Mouse (Mus musculus): ENCODE measurements around the gene Kbtbd12. TPM values are rescaled to one million over a fixed set of nuclear protein-coding genes. Genes with fewer than 3 reads are reported as not detected.
A peak's percentile ranks its signal among the peaks of the same experiment; 100 is the strongest.

The Kbtbd12 gene
- total and polyA plus RNA-seq, 3 experiments = not detected

DNA sequence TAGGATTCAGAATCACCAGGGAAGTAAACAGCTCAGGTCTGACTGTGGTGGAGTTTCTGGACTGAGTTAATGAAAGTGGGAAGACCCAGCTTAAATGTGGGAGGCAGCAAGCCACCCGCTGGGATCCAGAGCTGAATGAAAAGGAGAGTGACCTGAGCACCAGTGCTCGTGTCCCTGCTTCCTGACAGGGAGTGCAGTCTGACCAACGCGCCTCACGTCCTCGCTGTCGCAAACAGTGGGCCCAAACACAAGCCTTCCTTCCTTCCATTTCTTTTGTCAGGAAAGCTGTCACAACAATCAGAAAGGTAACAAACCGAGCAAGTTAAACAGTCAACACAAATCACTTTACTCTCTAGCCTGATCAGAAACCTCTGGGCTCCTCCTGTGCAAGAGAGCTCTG lies 121.8 kb downstream of the Kbtbd12 start:
- in situ Hi-C loops (cut with MboI; ENCODE audit: low pct_ligation_motif_present, low pct_unique_long_range_greater_than_20kb, low sequenced_read_pairs) (no loop called here), dilution Hi-C loops (cut with MboI; ENCODE audit: extremely low pct_ligation_motif_present, extremely low pct_unique_long_range_greater_than_20kb, low sequenced_read_pairs) (no loop called here)
- no peaks in the 10 kb centered on the region for H3K27me3 ChIP-seq (replicated peaks)
- peaks cover 48 to 62% of the 10 kb centered on the region in 2 experiments for H3K36me3 ChIP-seq (replicated peaks in 1 of 2; ENCODE audit: control insufficient read depth in 1 of 2, insufficient read depth in 1 of 2, low read length in 1 of 2)
- H3K79me2 ChIP-seq (replicated peaks; ENCODE audit: control insufficient read depth, extremely low read depth, insufficient read depth, poor library complexity, severe bottlenecking) = peaks cover 66% of the 10 kb centered on the region
- no peaks in the 10 kb centered on the region for H3K9me3 ChIP-seq (replicated peaks; ENCODE audit: low read length)
- 0 out of 2 replicates have a peak overlapping the region, but pooled peaks have one; percentile 13 for H3K9ac ChIP-seq (ENCODE audit: insufficient read depth, low read depth)
- no peak overlapping the region for H3K27ac ChIP-seq (ENCODE audit: insufficient read depth, low read depth)
- H3K4me3 ChIP-seq (replicated peaks in 1 of 3; ENCODE audit: low read depth in 2 of 3, low read length in 2 of 3, poor library complexity in 1 of 3) = no peak overlapping the region
- DNase-seq (ENCODE audit: extremely low read depth) = no peak
- H3K4me2 ChIP-seq (ENCODE audit: insufficient read depth, low read depth, poor library complexity, severe bottlenecking) = no peak overlapping the region
- peaks cover 10 to 32% of the 10 kb centered on the region in 2 experiments for H3K4me1 ChIP-seq (ENCODE audit: control insufficient read depth in 1 of 2, insufficient read depth in 2 of 2)
- TF ChIP-seq MAZ (IDR thresholded peaks at IDR 0.05; ENCODE audit: low read depth, low read length) = no peak
- no peak for TF ChIP-seq USF2 (conservative IDR thresholded peaks at IDR 0.05; ENCODE audit: low read depth, low read length)
- no peak for TF ChIP-seq MAX (IDR thresholded peaks at IDR 0.05; ENCODE audit: low read length)
- TF ChIP-seq CTCF (conservative IDR thresholded peaks at IDR 0.05 in 1 of 2, IDR thresholded peaks at IDR 0.05 in 1 of 2; ENCODE audit: low read depth in 2 of 2, low read length in 2 of 2) = no peak
- TF ChIP-seq ELF1 (IDR thresholded peaks at IDR 0.05; ENCODE audit: low read depth, low read length) = no peak
- no peak for TF ChIP-seq JUND (conservative IDR thresholded peaks at IDR 0.05; ENCODE audit: low read depth, low read length)
- TF ChIP-seq HCFC1 (IDR thresholded peaks at IDR 0.05; ENCODE audit: low read depth, low read length) = no peak
- no peak for TF ChIP-seq E2F4 (IDR thresholded peaks at IDR 0.05; ENCODE audit: insufficient replicate concordance, low read depth, low read length)
- no peak for TF ChIP-seq IRF4 (IDR thresholded peaks at IDR 0.05; ENCODE audit: low read depth, low read length)
- no peak for TF ChIP-seq POLR2AphosphoS2 (IDR thresholded peaks at IDR 0.05; ENCODE audit: low read depth, low read length)

DNA sequence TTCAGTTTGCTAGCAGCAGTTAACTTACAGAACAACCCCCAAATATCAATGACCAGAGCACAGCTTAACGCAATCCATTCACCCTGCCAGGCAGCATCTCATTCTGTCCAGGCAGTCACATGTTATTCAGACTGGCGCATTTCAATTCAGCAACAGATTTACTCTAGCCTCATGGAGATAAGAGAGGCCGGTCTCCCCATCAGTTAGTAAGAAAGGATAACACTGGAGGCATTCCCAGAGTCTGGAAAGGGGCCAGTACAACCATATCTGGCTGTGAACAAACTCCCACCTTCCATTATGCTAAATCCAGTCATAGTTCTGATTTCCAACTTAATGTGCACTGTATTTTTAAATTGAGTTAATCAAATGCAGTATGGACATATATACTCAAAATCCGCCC lies 123.2 kb downstream of the Kbtbd12 start:
- dilution Hi-C loops (cut with MboI; ENCODE audit: extremely low pct_ligation_motif_present, extremely low pct_unique_long_range_greater_than_20kb, low sequenced_read_pairs) = no loop called here
- H3K79me2 ChIP-seq (replicated peaks; ENCODE audit: control insufficient read depth, extremely low read depth, insufficient read depth, poor library complexity, severe bottlenecking) = peaks cover 75% of the 10 kb centered on the region
- DNase-seq (ENCODE audit: extremely low read depth) = no peak
- H3K4me2 ChIP-seq (ENCODE audit: insufficient read depth, low read depth, poor library complexity, severe bottlenecking) = no peak overlapping the region
- H3K36me3 ChIP-seq (replicated peaks in 1 of 2; ENCODE audit: control insufficient read depth in 1 of 2, insufficient read depth in 1 of 2, low read length in 1 of 2) = peaks cover 62 to 76% of the 10 kb centered on the region in 2 experiments
- no peak overlapping the region for H3K4me3 ChIP-seq (replicated peaks in 1 of 3; ENCODE audit: low read depth in 2 of 3, low read length in 2 of 3, poor library complexity in 1 of 3)
- no peaks in the 10 kb centered on the region for H3K9me3 ChIP-seq (replicated peaks; ENCODE audit: low read length)
- TF ChIP-seq ZMIZ1 (IDR thresholded peaks at IDR 0.05; ENCODE audit: low read depth, low read length) = no peak
- H3K27me3 ChIP-seq (replicated peaks) = no peaks in the 10 kb centered on the region
- no peak overlapping the region for H3K27ac ChIP-seq (ENCODE audit: insufficient read depth, low read depth)
- H3K9ac ChIP-seq (ENCODE audit: insufficient read depth, low read depth) = no peak overlapping the region
- in situ Hi-C loops (cut with MboI; ENCODE audit: low pct_ligation_motif_present, low pct_unique_long_range_greater_than_20kb, low sequenced_read_pairs) = no loop called here
- H3K4me1 ChIP-seq (ENCODE audit: control insufficient read depth in 1 of 2, insufficient read depth in 2 of 2) = peaks cover 10 to 26% of the 10 kb centered on the region in 2 experiments

DNA sequence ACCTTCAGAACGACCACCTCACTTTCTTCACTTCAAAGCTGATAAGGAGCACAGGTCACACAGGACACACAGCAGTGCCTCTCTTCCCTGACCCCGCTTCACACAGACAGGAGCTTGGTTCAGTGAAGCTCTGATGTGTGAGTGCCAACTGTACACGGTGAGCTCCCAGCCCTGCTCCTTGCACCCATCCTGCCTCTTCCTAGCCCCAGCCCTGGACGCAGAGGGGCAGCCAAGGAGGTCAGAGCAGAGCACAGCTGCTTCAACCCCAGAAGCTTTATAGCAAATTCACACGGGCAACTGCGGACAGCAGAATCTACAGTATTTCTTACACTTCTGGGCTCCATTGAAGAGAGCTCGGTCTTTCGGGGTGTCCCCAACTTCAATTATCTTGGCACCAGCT lies 123.8 kb downstream of the Kbtbd12 start:
- in situ Hi-C loops (cut with MboI; ENCODE audit: low pct_ligation_motif_present, low pct_unique_long_range_greater_than_20kb, low sequenced_read_pairs) = no loop called here
- peaks cover 65 to 80% of the 10 kb centered on the region in 2 experiments for H3K36me3 ChIP-seq (replicated peaks in 1 of 2; ENCODE audit: control insufficient read depth in 1 of 2, insufficient read depth in 1 of 2, low read length in 1 of 2)

More for the DNA sequence above, 123.8 kb downstream of the Kbtbd12 start:
- Histone ChIP-seq H3K4me2 (ENCODE audit: insufficient read depth, low read depth, poor library complexity, severe bottlenecking) (no peak overlapping the region), H3K27me3 (replicated peaks) (no peaks in the 10 kb centered on the region), H3K4me1 (ENCODE audit: control insufficient read depth in 1 of 2, insufficient read depth in 2 of 2) (peaks cover 10 to 24% of the 10 kb centered on the region in 2 experiments), H3K4me3 (replicated peaks in 1 of 3; ENCODE audit: low read depth in 2 of 3, low read length in 2 of 3, poor library complexity in 1 of 3) (no peak overlapping the region), H3K79me2 (replicated peaks; ENCODE audit: control insufficient read depth, extremely low read depth, insufficient read depth, poor library complexity, severe bottlenecking) (peaks cover 75% of the 10 kb centered on the region), H3K27ac (ENCODE audit: insufficient read depth, low read depth) (no peak overlapping the region), H3K9ac (ENCODE audit: insufficient read depth, low read depth) (no peak overlapping the region), H3K9me3 (replicated peaks; ENCODE audit: low read length) (no peaks in the 10 kb centered on the region)
- no peak for TF ChIP-seq MAX (IDR thresholded peaks at IDR 0.05; ENCODE audit: low read length)
- no peak for DNase-seq (ENCODE audit: extremely low read depth)
- dilution Hi-C loops (cut with MboI; ENCODE audit: extremely low pct_ligation_motif_present, extremely low pct_unique_long_range_greater_than_20kb, low sequenced_read_pairs) = no loop called here

Measured in CH12.LX (cell line).